Mouse (Mus musculus) CH12.LX (cell line): ENCODE measurements around the gene Sele.
A peak's percentile ranks its signal among the peaks of the same experiment; 100 is the strongest.

Experiments used
- CHD1 ChIP-seq: IDR thresholded peaks from 2 replicates; pipeline ENCODE4 v1.6.1; 2012; ENCODE audit warnings: low read depth, low read length, improper control_type of control experiment, inconsistent platforms
- CTCF ChIP-seq, 2 experiments: IDR thresholded peaks in 1 of 2; conservative IDR thresholded peaks in 1 of 2; 2 replicates each; pipeline ENCODE4 v1.5.1; 2011 to 2012; ENCODE audit warnings: low read depth in 2 of 2, low read length in 2 of 2, improper control_type of control experiment in 1 of 2, inconsistent platforms in 1 of 2, mild to moderate bottlenecking in 1 of 2, moderate library complexity in 1 of 2
- ELF1 ChIP-seq: IDR thresholded peaks from 2 replicates; pipeline ENCODE4 v1.6.1; 2014; ENCODE audit warnings: low read depth, mild to moderate bottlenecking, inconsistent platforms, low read length, improper control_type of control experiment
- GABPA ChIP-seq: IDR thresholded peaks from 2 replicates; pipeline ENCODE4 v1.6.1; 2012; ENCODE audit warnings: low read depth, low read length, improper control_type of control experiment, inconsistent platforms; ENCODE audit not compliant: insufficient replicate concordance
- MAFK ChIP-seq: IDR thresholded peaks from 2 replicates; pipeline ENCODE4 v1.6.1; 2011; ENCODE audit warnings: low read length, improper control_type of control experiment; ENCODE audit not compliant: insufficient replicate concordance
- POLR2A ChIP-seq: IDR thresholded peaks from 2 replicates; pipeline ENCODE4 v1.6.1; 2011; ENCODE audit warnings: low read depth, mild to moderate bottlenecking, improper control_type of control experiment, low read length
- TCF12 ChIP-seq: IDR thresholded peaks from 2 replicates; pipeline ENCODE4 v1.6.1; 2014; ENCODE audit warnings: low read depth, mild to moderate bottlenecking, inconsistent platforms, low read length, improper control_type of control experiment
- USF1 ChIP-seq: IDR thresholded peaks from 2 replicates; pipeline ENCODE4 v1.6.1; 2014; ENCODE audit warnings: low read depth, mild to moderate bottlenecking, inconsistent platforms, low read length, improper control_type of control experiment

DNA sequence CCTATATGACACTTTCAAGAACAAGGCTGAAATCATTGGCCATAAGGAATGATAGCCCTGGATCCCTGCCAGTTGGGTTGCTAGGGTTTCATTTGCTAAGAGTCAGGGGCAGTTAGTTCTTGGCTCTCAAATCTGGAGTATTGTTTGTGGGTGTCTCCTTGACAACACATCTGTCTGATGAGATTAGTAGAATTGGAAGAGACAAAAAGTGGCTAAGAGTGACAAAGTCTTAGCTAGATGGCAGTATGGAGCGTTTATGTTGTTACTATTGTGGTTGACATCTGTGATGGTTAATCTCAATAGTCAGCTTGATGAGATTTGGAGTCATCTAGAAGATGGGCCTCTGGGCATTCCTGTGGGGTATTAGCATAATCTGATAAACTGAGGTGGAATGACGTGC is 50.3 kb downstream of the Sele start:
- TF ChIP-seq CTCF (conservative IDR thresholded peaks at IDR 0.05 in 1 of 2, IDR thresholded peaks at IDR 0.05 in 1 of 2; ENCODE audit: low read depth in 2 of 2, low read length in 2 of 2) (peak in 1 of 2 experiments; percentile 19; a peak in 1 of 4 replicates), CHD1 (no peak), ELF1 (no peak), USF1 (no peak), TCF12 (no peak), POLR2A (no peak), GABPA (no peak), MAFK (no peak)
